Mouse (Mus musculus): ENCODE measurements around the gene Ltv1.

GRCm38 (mm10) chr10:13160913-13161312 is 32.1 kb downstream of the Ltv1 start:
- TF ChIP-seq CHD2 (IDR thresholded peaks at IDR 0.05; ENCODE audit: low read depth, low read length) (no peak), HCFC1 (IDR thresholded peaks at IDR 0.05; ENCODE audit: borderline replicate concordance, insufficient read depth, low read length) (no peak), ZNF384 (IDR thresholded peaks at IDR 0.05; ENCODE audit: low read depth, low read length) (no peak), ZC3H11A (IDR thresholded peaks at IDR 0.05; ENCODE audit: borderline replicate concordance, low read depth, low read length) (no peak)
